Mouse (Mus musculus) liver, embryonic 18 days (tissue): ENCODE results near the gene Olfr1107. TPM values are rescaled to one million over a fixed set of nuclear protein-coding genes. Genes with fewer than 3 reads are reported as not detected.

Experiments used
- polyA plus RNA-seq: library from polyadenylated mRNA; depleted of rRNA; stranded (reverse); fragments of >200 nt; gene quantifications from 2 replicates; pipeline ENCODE4 v1.2.3, GENCODE M21; 2012; rRNA removed

Olfr1107 gene
- not detected in 2 replicates for polyA plus RNA-seq

DNA sequence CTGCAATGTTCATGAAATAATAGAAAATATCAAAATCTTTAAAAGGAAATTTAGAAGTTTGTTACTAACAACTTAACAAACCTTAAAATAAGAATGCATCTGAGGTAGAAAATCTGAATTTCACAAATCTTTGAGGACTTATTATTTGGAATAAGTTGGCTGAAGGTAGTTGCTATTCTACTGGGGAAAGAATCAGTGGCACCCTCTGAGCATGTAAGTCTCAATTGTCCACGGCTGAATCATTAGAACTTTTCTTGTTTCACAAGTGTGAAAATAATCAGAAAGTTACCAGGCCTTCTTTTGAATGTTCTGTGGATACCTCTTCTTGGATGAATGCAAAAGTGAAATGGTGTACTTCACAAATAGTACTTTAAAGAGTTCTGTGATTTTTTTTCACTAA, at the start of gene Olfr1107:
Gene Olfr1107, minus strand, starts transcription at position 101 of the 400 bp plus-strand sequence.

GRCm38 (mm10) chr2:87114467-87114866, 38.9 kb upstream of the Olfr1107 start, which contains the start of gene Olfr259:
Gene Olfr259, minus strand, starts transcription at chr2:87114567.

DNA sequence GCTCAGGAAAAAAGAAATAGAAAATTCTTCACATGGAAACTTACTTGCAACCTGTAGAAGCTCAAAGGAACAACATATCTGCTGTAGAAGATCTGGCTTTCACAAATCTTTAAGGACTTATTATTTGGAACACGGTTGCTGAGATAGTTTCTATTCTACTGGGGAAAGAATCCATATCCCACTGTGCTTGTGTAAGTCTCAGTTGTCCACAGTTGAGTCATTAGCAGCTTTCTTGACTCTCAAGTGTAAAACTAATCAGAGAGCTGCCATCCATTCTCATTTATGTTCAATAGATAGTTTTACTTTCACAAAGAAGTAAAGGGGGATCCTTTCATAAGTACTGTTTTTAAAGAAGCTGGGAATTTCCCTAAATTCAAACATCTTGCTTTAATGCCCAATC, 20.3 kb upstream of the Olfr1107 start, which contains the start of gene Olfr1109:
Gene Olfr1109, minus strand, starts transcription at position 101 of the 400 bp plus-strand sequence.

DNA sequence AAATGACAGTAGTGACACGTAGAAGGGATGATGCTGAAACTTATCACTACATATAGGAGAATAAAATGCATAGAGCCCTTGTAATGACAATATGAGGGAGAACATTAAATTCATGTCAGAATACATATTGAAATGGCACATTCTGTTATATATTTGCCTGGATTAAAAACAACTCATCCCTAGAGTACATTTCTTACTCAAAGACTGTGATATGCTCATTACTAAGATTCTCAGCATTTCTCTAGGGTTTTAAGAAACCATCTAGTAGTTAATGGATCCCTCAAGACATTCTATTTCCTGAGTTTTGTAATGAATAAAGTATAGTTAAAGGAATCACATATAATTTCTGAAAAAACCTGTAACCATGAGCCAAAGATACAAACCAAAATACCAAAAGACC, 23.4 kb downstream of the Olfr1107 start, which contains the start of gene Olfr1106:
Gene Olfr1106, minus strand, starts transcription at position 101 of the 400 bp plus-strand sequence.

DNA sequence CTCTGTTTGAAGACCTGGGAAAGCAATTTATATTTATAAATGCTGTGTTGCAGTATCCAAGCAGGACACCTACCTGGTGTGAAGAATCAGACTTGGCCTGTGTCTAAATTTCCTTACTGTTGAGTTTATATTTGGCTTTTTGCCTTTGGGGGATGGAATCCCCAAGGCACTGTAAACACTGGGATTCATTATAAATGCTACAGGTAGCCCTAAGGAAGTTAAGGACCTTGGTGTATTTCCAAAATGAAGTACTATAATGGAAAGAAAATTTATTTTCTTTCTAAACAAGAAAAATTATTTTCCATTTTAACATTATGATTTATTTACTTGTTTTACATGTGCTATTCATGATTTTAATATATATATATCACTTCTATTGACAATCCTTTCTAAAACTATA, 39.2 kb downstream of the Olfr1107 start, which contains the start of gene Olfr1105:
Gene Olfr1105, minus strand, starts transcription at position 101 of the 400 bp plus-strand sequence.

GRCm38 (mm10) chr2:87026980-87027379, 48.6 kb downstream of the Olfr1107 start, which contains the start of gene Olfr1104:
Gene Olfr1104, minus strand, starts transcription at chr2:87027080.

Other genes starting within 250 kb of the Olfr1107 start
- not detected in 2 replicates for gene Olfr1095, start 224.1 kb downstream of the Olfr1107 start, polyA plus RNA-seq
- gene Gm13723, start 201.0 kb downstream of the Olfr1107 start, polyA plus RNA-seq, result not detected in 2 replicates
- not detected in 2 replicates for gene Olfr1097, start 183.6 kb downstream of the Olfr1107 start, polyA plus RNA-seq
- not detected in 2 replicates for gene Olfr1098, start 151.3 kb downstream of the Olfr1107 start, polyA plus RNA-seq
- gene Olfr1099, start 115.1 kb downstream of the Olfr1107 start, polyA plus RNA-seq, result not detected in 2 replicates
- gene Olfr1100, start 95.9 kb downstream of the Olfr1107 start, polyA plus RNA-seq, result not detected in 2 replicates
- gene Olfr1101, start 84.6 kb downstream of the Olfr1107 start, polyA plus RNA-seq, result not detected in 2 replicates
- not detected in 2 replicates for gene Olfr1102, start 77.4 kb downstream of the Olfr1107 start, polyA plus RNA-seq
- not detected in 2 replicates for gene Olfr1104, start 48.7 kb downstream of the Olfr1107 start, polyA plus RNA-seq
- gene Olfr1105, start 39.3 kb downstream of the Olfr1107 start, polyA plus RNA-seq, result not detected in 2 replicates
- not detected in 2 replicates for gene Olfr1106, start 23.5 kb downstream of the Olfr1107 start, polyA plus RNA-seq
- not detected in 2 replicates for gene Olfr1109, start 20.2 kb upstream of the Olfr1107 start, polyA plus RNA-seq
- gene Olfr259, start 38.8 kb upstream of the Olfr1107 start, polyA plus RNA-seq, result not detected in 2 replicates
- not detected in 2 replicates for gene Olfr1110, start 64.5 kb upstream of the Olfr1107 start, polyA plus RNA-seq
- gene Olfr1111, start 76.8 kb upstream of the Olfr1107 start, polyA plus RNA-seq, result not detected in 2 replicates
- not detected in 2 replicates for gene Olfr1112, start 112.0 kb upstream of the Olfr1107 start, polyA plus RNA-seq
- not detected in 2 replicates for gene Olfr1113, start 133.2 kb upstream of the Olfr1107 start, polyA plus RNA-seq
- gene Olfr1115, start 172.2 kb upstream of the Olfr1107 start, polyA plus RNA-seq, result not detected in 2 replicates
- gene Olfr1116, start 191.7 kb upstream of the Olfr1107 start, polyA plus RNA-seq, result not detected in 2 replicates
- gene Olfr1118, start 231.8 kb upstream of the Olfr1107 start, polyA plus RNA-seq, result not detected in 2 replicates